Mouse (Mus musculus) embryonic facial prominence, embryonic 14.5 days (tissue): ENCODE results near the gene Pmvk. TPM values are rescaled to one million over a fixed set of nuclear protein-coding genes. Genes with fewer than 3 reads are reported as not detected.

ENCODE experiments used
- ATAC-seq: fragments of 200-750 bp; cut with Nextera tagmentation; 2 replicates; pipeline ENCODE4 v1.8.0; 2017; ENCODE audit warnings: low read depth, moderate number of reproducible peaks, moderate TSS enrichment
- DNase-seq: peaks from one replicate; pipeline ENCODE4 v3.0.0-alpha.2; 2015; ENCODE audit warnings: low spot score
- H3K27ac ChIP-seq: fragments of 300-500 bp; sonication (generic); replicated peaks from 2 replicates; pipeline ENCODE4 v1.5.1; 2014; ENCODE audit warnings: low read depth, mild to moderate bottlenecking, low read length, moderate library complexity
- H3K27me3 ChIP-seq: fragments of 300-500 bp; sonication (generic); replicated peaks from 2 replicates; pipeline ENCODE4 v1.6.1; 2014; ENCODE audit warnings: low read length; ENCODE audit not compliant: control insufficient read depth, insufficient read depth
- H3K36me3 ChIP-seq: fragments of 300-500 bp; sonication (generic); 2 replicates; pipeline ENCODE4 v1.6.1; 2014; ENCODE audit warnings: low read length, mixed read lengths; ENCODE audit not compliant: control insufficient read depth, insufficient read depth
- H3K4me1 ChIP-seq: fragments of 300-500 bp; sonication (generic); 2 replicates; pipeline ENCODE4 v1.6.1; 2014; ENCODE audit warnings: antibody characterized with exemption, low read length; ENCODE audit not compliant: control insufficient read depth, insufficient read depth
- H3K4me2 ChIP-seq: fragments of 300-500 bp; sonication (generic); 2 replicates; pipeline ENCODE4 v1.6.1; 2014; ENCODE audit warnings: low read depth, mild to moderate bottlenecking, low read length, moderate library complexity, mixed read lengths
- H3K4me3 ChIP-seq: fragments of 300-500 bp; sonication (generic); 2 replicates; pipeline ENCODE4 v1.5.1; 2014; ENCODE audit warnings: low read depth, mild to moderate bottlenecking, low read length
- H3K9ac ChIP-seq: fragments of 300-500 bp; sonication (generic); 2 replicates; pipeline ENCODE4 v1.6.1; 2014; ENCODE audit warnings: low read depth, mild to moderate bottlenecking, low read length, moderate library complexity, mixed read lengths
- H3K9me3 ChIP-seq: fragments of 300-500 bp; sonication (generic); 2 replicates; pipeline ENCODE4 v1.6.1; 2016; ENCODE audit warnings: low read length; ENCODE audit not compliant: control insufficient read depth
- WGBS: fragments of 180-500 bp; shearing (Covaris S2); extraction: QIAGEN DNeasy Blood & Tissue Kit; methylation state at CpG from one replicate; pipeline ENCODE4 v1.1.7; 2014; 5-methylcytosine and 5-hydroxymethylcytosine counted together
- polyA plus RNA-seq: library from polyadenylated mRNA; unstranded; fragments of >200 nt; fragmentation: Nextera tagmentation; extraction: Ambion mirVana; gene quantifications from 2 replicates; pipeline ENCODE4 v1.2.1, GENCODE M21; 2014

The Pmvk gene
- polyA plus RNA-seq, 1 experiment from 2014 or later, result 45.7 TPM

DNA sequence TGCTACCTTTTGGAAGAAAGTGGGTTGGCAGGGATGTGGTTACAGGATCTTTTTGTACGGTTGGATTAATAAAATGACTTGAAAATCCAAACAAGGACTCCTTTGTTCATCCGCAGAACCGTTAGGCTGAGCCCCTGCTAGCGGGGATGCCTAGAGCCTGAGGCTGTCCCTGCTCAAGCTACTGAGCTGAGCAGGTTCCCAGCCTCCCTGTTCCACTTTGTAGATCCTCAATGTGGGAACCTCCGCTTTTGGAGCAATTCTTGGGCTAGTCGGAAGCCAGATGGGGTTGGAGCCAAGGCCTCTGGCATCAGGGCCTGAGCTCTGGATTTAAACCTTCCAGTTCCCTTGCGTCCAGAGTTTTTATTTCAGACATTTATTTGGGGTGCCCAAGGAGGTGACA, 19.3 kb upstream of the Pmvk start:
- no peak for DNase-seq
- H3K4me2 ChIP-seq, result no peak overlapping the region
- H3K9ac ChIP-seq, result no peak overlapping the region
- H3K4me3 ChIP-seq, result no peak overlapping the region
- H3K9me3 ChIP-seq, result no peaks in the 10 kb centered on the region
- 54% methylated on average over 7 of the region's 7 CpGs for WGBS
- H3K4me1 ChIP-seq, result peaks cover 18% of the 10 kb centered on the region
- no peaks in the 10 kb centered on the region for H3K27me3 ChIP-seq
- no peak for ATAC-seq
- no peak overlapping the region for H3K27ac ChIP-seq
- H3K36me3 ChIP-seq, result peaks cover 34% of the 10 kb centered on the region

- H3K27ac ChIP-seq, result peak within 1 kb of the TSS; percentile 72
- peak within 1 kb of the TSS; percentile 50 for H3K4me3 ChIP-seq
- H3K4me1 ChIP-seq, result peaks cover 13% of the 10 kb centered on the region
- DNase-seq, result peak; percentile 92
- no peaks in the 10 kb centered on the region for H3K27me3 ChIP-seq
- H3K9me3 ChIP-seq, result no peaks in the 10 kb centered on the region
- peak within 1 kb of the TSS; percentile 72 for H3K4me2 ChIP-seq
- WGBS, result 7% methylated on average over 16 of the region's 16 CpGs
- ATAC-seq, result peak; percentile 84
- peak within 1 kb of the TSS; percentile 64 for H3K9ac ChIP-seq
- peaks cover 34% of the 10 kb centered on the region for H3K36me3 ChIP-seq
These were observed 17.9 kb upstream of the Pmvk start, which contains the start of gene Pbxip1 for GRCm38 (mm10) chr3:89436176-89437113. Pbxip1 (plus strand) TSS chr3:89436706.

- H3K4me2 ChIP-seq, result peak overlapping the region; percentile 72
These were observed 17.1 kb upstream of the Pmvk start for GRCm38 (mm10) chr3:89437269-89437668.

GRCm38 (mm10) chr3:89440691-89441090, 13.7 kb upstream of the Pmvk start:
- ATAC-seq, result no peak
- no peak overlapping the region for H3K9ac ChIP-seq
- WGBS, result 89% methylated on average over 2 of the region's 2 CpGs
- H3K36me3 ChIP-seq, result 0 out of 2 replicates have a peak, but pooled peaks cover 10% of the 10 kb centered on the region
- H3K4me1 ChIP-seq, result peaks cover 5% of the 10 kb centered on the region; the same call in 1 of the 2 replicates
- H3K4me2 ChIP-seq, result no peak overlapping the region
- H3K9me3 ChIP-seq, result no peaks in the 10 kb centered on the region
- H3K27me3 ChIP-seq, result no peaks in the 10 kb centered on the region
- no peak overlapping the region for H3K27ac ChIP-seq
- no peak overlapping the region for H3K4me3 ChIP-seq
- no peak for DNase-seq

More at GRCm38 (mm10) chr3:89437269-89437668, 17.1 kb upstream of the Pmvk start:
- H3K9me3 ChIP-seq, result no peaks in the 10 kb centered on the region
- H3K9ac ChIP-seq, result peak overlapping the region; percentile 64
- ATAC-seq (peak; percentile 19; the same call in 1 of the 2 replicates), DNase-seq (peak; percentile 20)
- H3K27me3 ChIP-seq, result no peaks in the 10 kb centered on the region
- 40% methylated on average over 5 of the region's 5 CpGs for WGBS
- H3K4me3 ChIP-seq, result peak overlapping the region; percentile 50
- peaks cover 29% of the 10 kb centered on the region for H3K36me3 ChIP-seq
- H3K27ac ChIP-seq, result peak overlapping the region; percentile 72; the same call in 1 of the 2 replicates
- H3K4me1 ChIP-seq, result peaks cover 8% of the 10 kb centered on the region; the same call in 1 of the 2 replicates

DNA sequence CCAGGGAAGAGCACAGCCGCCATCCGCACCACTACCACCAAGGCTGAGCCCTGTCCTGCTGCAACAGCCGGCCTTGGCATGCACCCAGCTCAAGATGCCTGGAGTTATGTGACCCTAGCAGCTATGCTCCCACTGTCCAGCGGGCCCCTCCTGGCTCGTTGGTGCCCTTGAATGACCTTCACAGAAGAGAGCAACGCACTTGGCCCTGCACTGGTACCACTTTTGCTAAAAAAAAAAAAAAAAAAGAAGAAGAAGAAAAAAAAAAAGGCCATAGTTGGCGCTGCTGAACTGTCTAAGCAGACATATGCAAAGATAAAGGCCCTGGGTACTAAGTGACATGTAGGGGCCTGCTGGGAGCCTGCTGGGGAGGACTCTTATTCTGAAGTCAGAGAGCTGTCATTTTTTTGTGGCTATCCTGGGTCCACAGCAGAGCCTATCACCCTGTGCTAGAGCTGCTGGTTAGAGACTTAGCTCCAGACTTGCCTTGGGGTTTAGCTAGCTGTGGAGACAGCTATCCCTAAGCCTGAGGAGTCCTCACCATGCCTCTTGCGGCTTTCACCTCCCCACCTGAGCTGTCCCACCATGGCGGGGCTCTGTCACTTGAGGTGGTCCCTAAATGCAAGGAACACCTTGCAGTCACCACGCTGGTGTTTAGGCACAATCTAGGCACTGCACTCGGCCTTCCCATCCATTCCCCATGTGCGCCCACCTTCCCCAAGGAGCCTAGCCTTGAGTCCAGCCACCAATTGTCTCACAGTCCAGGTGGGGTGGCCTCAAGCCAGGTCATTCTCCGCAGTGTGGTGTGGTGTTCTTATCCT, 5.4 kb upstream of the Pmvk start:
- peak; percentile 55 for DNase-seq
- 65% methylated on average over 13 of the region's 13 CpGs for WGBS

DNA sequence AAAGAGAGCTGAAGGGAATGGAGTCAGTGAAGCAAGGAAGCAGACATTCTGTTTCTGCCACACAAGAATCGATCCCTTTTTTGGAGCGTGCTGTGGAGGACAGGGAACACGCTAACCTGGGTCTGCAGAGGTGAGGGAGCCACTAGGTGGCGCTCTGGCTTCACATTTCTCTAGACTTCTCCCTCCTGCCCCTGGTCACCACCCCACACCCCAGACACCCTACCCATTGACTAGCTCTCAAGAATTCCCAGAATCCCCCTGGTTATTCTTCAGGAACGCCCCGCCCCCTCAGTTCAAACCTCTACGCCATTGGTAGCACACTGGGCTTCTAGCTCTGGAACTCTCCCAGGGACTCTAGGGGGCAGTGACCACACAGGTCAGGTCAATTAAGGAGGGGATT, 4.8 kb upstream of the Pmvk start:
- 50% methylated on average over 7 of the region's 7 CpGs for WGBS
- peak; percentile 77 for ATAC-seq

More for the DNA sequence above, 5.4 kb upstream of the Pmvk start:
- Histone ChIP-seq H3K27me3 (no peaks in the 10 kb centered on the region), H3K4me2 (no peak overlapping the region), H3K27ac (no peak overlapping the region), H3K36me3 (peaks cover 20% of the 10 kb centered on the region), H3K4me3 (no peak overlapping the region), H3K4me1 (no peaks in the 10 kb centered on the region), H3K9ac (no peak overlapping the region), H3K9me3 (no peaks in the 10 kb centered on the region)
- ATAC-seq, result peak; percentile 12

DNA sequence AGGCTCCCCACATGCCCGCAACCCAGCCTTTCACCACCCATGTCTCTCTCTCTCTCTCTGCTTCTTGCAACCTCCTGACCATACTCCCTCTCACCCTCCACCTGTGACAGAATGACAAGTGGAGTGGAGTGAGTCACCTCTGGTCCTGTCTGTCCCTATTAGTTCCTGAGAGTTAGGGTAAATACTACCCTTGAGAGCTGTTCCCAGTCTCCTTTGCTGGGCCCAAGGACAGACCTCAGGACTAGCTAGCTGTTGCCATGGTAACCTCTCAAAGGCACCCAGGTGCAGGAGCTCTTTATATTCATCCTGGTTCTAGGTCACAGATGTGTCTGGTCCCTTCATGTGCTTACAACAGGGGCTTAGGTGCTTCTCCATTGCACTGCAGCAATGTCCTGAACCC, 2.4 kb upstream of the Pmvk start:
- H3K9me3 ChIP-seq, result no peaks in the 10 kb centered on the region
- no peak overlapping the region for H3K9ac ChIP-seq
- ATAC-seq (no peak), DNase-seq (no peak)
- H3K4me3 ChIP-seq, result no peak overlapping the region
- H3K27ac ChIP-seq, result no peak overlapping the region
- no peaks in the 10 kb centered on the region for H3K36me3 ChIP-seq
- WGBS, result 73% methylated on average over 1 of the region's 1 CpGs
- H3K4me2 ChIP-seq, result no peak overlapping the region
- H3K27me3 ChIP-seq, result no peaks in the 10 kb centered on the region
- no peaks in the 10 kb centered on the region for H3K4me1 ChIP-seq

More for the DNA sequence above, 4.8 kb upstream of the Pmvk start:
- Histone ChIP-seq H3K4me1 (no peaks in the 10 kb centered on the region), H3K9me3 (no peaks in the 10 kb centered on the region), H3K4me2 (no peak overlapping the region), H3K36me3 (peaks cover 17% of the 10 kb centered on the region), H3K9ac (no peak overlapping the region), H3K27me3 (no peaks in the 10 kb centered on the region), H3K4me3 (no peak overlapping the region), H3K27ac (no peak overlapping the region)
- peak; percentile 52 for DNase-seq

GRCm38 (mm10) chr3:89455786-89456285, 1.5 kb downstream of the Pmvk start:
- no peak overlapping the region for H3K4me3 ChIP-seq
- WGBS, result 86% methylated on average over 1 of the region's 1 CpGs
- no peaks in the 10 kb centered on the region for H3K36me3 ChIP-seq
- H3K9ac ChIP-seq, result no peak overlapping the region
- H3K27ac ChIP-seq, result no peak overlapping the region
- no peaks in the 10 kb centered on the region for H3K4me1 ChIP-seq
- no peak for DNase-seq
- no peak overlapping the region for H3K4me2 ChIP-seq
- no peaks in the 10 kb centered on the region for H3K9me3 ChIP-seq
- no peak for ATAC-seq
- no peaks in the 10 kb centered on the region for H3K27me3 ChIP-seq
